Mouse (Mus musculus): ENCODE measurements at regions not wholly inside any gene's neighbourhood (a gene's known extent, or its start where the extent isn't known, plus 50 kb on each side); places are given as distances from the start of the nearest gene placed in this dataset.
A peak's percentile ranks its signal among the peaks of the same experiment; 100 is the strongest.

GRCm38 (mm10) chr3:56393134-56393533 is 209.6 kb upstream of the Nbea start:
- WGBS: 65% methylated on average over 5 of the region's 5 CpGs
- no peaks in the 10 kb centered on the region for H3K27me3 ChIP-seq
- no peak overlapping the region for H3K4me2 ChIP-seq
- no peaks in the 10 kb centered on the region for H3K4me1 ChIP-seq (replicated peaks)
- no peak overlapping the region for H3K9ac ChIP-seq
- ATAC-seq (ENCODE audit: low read depth): no peak
- H3K36me3 ChIP-seq: no peaks in the 10 kb centered on the region
- no peak overlapping the region for H3K4me3 ChIP-seq
- H3K9me3 ChIP-seq: no peaks in the 10 kb centered on the region
- no peak overlapping the region for H3K27ac ChIP-seq (replicated peaks)

- Histone ChIP-seq H3K9me3 (no peaks in the 10 kb centered on the region), H3K4me2 (no peak overlapping the region), H3K4me1 (replicated peaks) (no peaks in the 10 kb centered on the region), H3K4me3 (no peak overlapping the region), H3K36me3 (no peaks in the 10 kb centered on the region), H3K27ac (replicated peaks) (no peak overlapping the region), H3K9ac (no peak overlapping the region), H3K27me3 (no peaks in the 10 kb centered on the region)
- ATAC-seq (ENCODE audit: low read depth): no peak
Observed at GRCm38 (mm10) chr3:56380316-56380715, 196.8 kb upstream of the Nbea start.

- 39% methylated on average over 3 of the region's 3 CpGs for WGBS
- Histone ChIP-seq H3K9ac (no peak overlapping the region), H3K4me3 (no peak overlapping the region), H3K4me1 (replicated peaks) (no peaks in the 10 kb centered on the region), H3K36me3 (no peaks in the 10 kb centered on the region), H3K27me3 (no peaks in the 10 kb centered on the region), H3K27ac (replicated peaks) (no peak overlapping the region), H3K4me2 (no peak overlapping the region), H3K9me3 (no peaks in the 10 kb centered on the region)
- ATAC-seq (ENCODE audit: low read depth): no peak
Observed at GRCm38 (mm10) chr3:56379500-56379899, 196.0 kb upstream of the Nbea start.

GRCm38 (mm10) chr3:56362543-56362942 is 179.0 kb upstream of the Nbea start:
- Histone ChIP-seq H3K36me3 (no peaks in the 10 kb centered on the region), H3K4me1 (replicated peaks) (no peaks in the 10 kb centered on the region; the same call in 1 of the 2 replicates)
- 91% methylated on average over 2 of the region's 2 CpGs for WGBS

GRCm38 (mm10) chr3:56357035-56357701 is 173.7 kb upstream of the Nbea start:
- 51% methylated on average over 6 of the region's 6 CpGs for WGBS

More at GRCm38 (mm10) chr3:56362543-56362942, 179.0 kb upstream of the Nbea start:
- Histone ChIP-seq H3K9ac (no peak overlapping the region), H3K9me3 (no peaks in the 10 kb centered on the region), H3K4me3 (no peak overlapping the region), H3K27ac (replicated peaks) (no peak overlapping the region), H3K27me3 (no peaks in the 10 kb centered on the region), H3K4me2 (no peak overlapping the region)
- no peak for ATAC-seq (ENCODE audit: low read depth)

GRCm38 (mm10) chr3:56356163-56356882 is 172.8 kb upstream of the Nbea start:
- H3K4me3 ChIP-seq: no peak overlapping the region
- H3K4me1 ChIP-seq (replicated peaks): peaks cover 13% of the 10 kb centered on the region
- H3K27ac ChIP-seq (replicated peaks): no peak overlapping the region
- H3K36me3 ChIP-seq: no peaks in the 10 kb centered on the region
- no peak overlapping the region for H3K9ac ChIP-seq
- ATAC-seq (ENCODE audit: low read depth): no peak
- no peaks in the 10 kb centered on the region for H3K9me3 ChIP-seq
- WGBS: 68% methylated on average over 5 of the region's 5 CpGs
- H3K4me2 ChIP-seq: no peak overlapping the region
- H3K27me3 ChIP-seq: no peaks in the 10 kb centered on the region

More at GRCm38 (mm10) chr3:56357035-56357701, 173.7 kb upstream of the Nbea start:
- H3K4me1 ChIP-seq (replicated peaks): peaks cover 13% of the 10 kb centered on the region
- no peaks in the 10 kb centered on the region for H3K36me3 ChIP-seq
- ATAC-seq (ENCODE audit: low read depth): peak; percentile 53; the same call in 1 of the 2 replicates
- no peaks in the 10 kb centered on the region for H3K9me3 ChIP-seq
- no peak overlapping the region for H3K4me3 ChIP-seq
- no peak overlapping the region for H3K9ac ChIP-seq
- peak overlapping the region; percentile 42; the same call in 1 of the 2 replicates for H3K27ac ChIP-seq (replicated peaks)
- H3K4me2 ChIP-seq: no peak overlapping the region
- no peaks in the 10 kb centered on the region for H3K27me3 ChIP-seq
